Mouse (Mus musculus) heart, embryonic 14.5 days (tissue): ENCODE results near the gene Slc25a16. TPM values are rescaled to one million over a fixed set of nuclear protein-coding genes. Genes with fewer than 3 reads are reported as not detected.

Experiments
- ATAC-seq: fragments of 200-750 bp; cut with Nextera tagmentation; 2 replicates; pipeline ENCODE4 v1.8.0; 2017; ENCODE audit warnings: low read depth, moderate TSS enrichment; ENCODE audit not compliant: insufficient number of reproducible peaks, insufficient read depth, low FRiP score
- H3K27ac ChIP-seq, 2 experiments: fragments of 200-500 bp in 1 of 2; fragments of 300-500 bp in 1 of 2; sonication (generic) in 1 of 2; replicated peaks in 1 of 2; 2 replicates each; pipeline ENCODE4 v1.5.1; 2012 to 2014; ENCODE audit warnings: low read depth in 2 of 2, low read length in 2 of 2, control low read depth in 1 of 2, mild to moderate bottlenecking in 1 of 2, mixed read lengths in 1 of 2; ENCODE audit not compliant: control insufficient read depth in 1 of 2, insufficient read depth in 1 of 2
- H3K27me3 ChIP-seq: fragments of 300-500 bp; sonication (generic); 2 replicates; pipeline ENCODE4 v1.6.1; 2014; ENCODE audit warnings: mild to moderate bottlenecking, low read length, control low read depth; ENCODE audit not compliant: control insufficient read depth, insufficient read depth
- H3K36me3 ChIP-seq: fragments of 300-500 bp; sonication (generic); 2 replicates; pipeline ENCODE4 v1.6.1; 2014; ENCODE audit warnings: mild to moderate bottlenecking, control low read depth, low read length, mixed read lengths; ENCODE audit not compliant: control insufficient read depth, insufficient read depth
- H3K4me1 ChIP-seq, 2 experiments: fragments of 200-500 bp in 1 of 2; fragments of 300-500 bp in 1 of 2; sonication (generic) in 1 of 2; 2 replicates each; pipeline ENCODE4 v1.6.1; 2012 to 2014; ENCODE audit warnings: low read length in 2 of 2, control low read depth in 1 of 2, mixed read lengths in 1 of 2; ENCODE audit not compliant: control insufficient read depth in 2 of 2, insufficient read depth in 2 of 2
- H3K4me2 ChIP-seq: fragments of 300-500 bp; sonication (generic); 2 replicates; pipeline ENCODE4 v1.6.1; 2014; ENCODE audit warnings: mild to moderate bottlenecking, low read length
- H3K4me3 ChIP-seq, 2 experiments: fragments of 200-500 bp in 1 of 2; fragments of 300-500 bp in 1 of 2; sonication (generic) in 1 of 2; 2 replicates each; pipeline ENCODE4 v1.5.1; 2012 to 2014; ENCODE audit warnings: low read length in 2 of 2, mild to moderate bottlenecking in 2 of 2, control low read depth in 1 of 2, low read depth in 1 of 2, moderate library complexity in 1 of 2; ENCODE audit not compliant: control insufficient read depth in 1 of 2, insufficient read depth in 1 of 2
- H3K9ac ChIP-seq: fragments of 300-500 bp; sonication (generic); 2 replicates; pipeline ENCODE4 v1.6.1; 2014; ENCODE audit warnings: mild to moderate bottlenecking, low read length
- H3K9me3 ChIP-seq: fragments of 300-500 bp; sonication (generic); 2 replicates; pipeline ENCODE4 v1.6.1; 2016; ENCODE audit warnings: low read length, control low read depth; ENCODE audit not compliant: control insufficient read depth
- WGBS: fragments of 180-500 bp; shearing (Covaris S2); extraction: QIAGEN DNeasy Blood & Tissue Kit; methylation state at CpG from one replicate; pipeline ENCODE4 v1.1.7; 2014; 5-methylcytosine and 5-hydroxymethylcytosine counted together
- polyA plus RNA-seq: library from polyadenylated mRNA; unstranded; fragments of >200 nt; fragmentation: Nextera tagmentation; extraction: Ambion mirVana; gene quantifications from 2 replicates; pipeline ENCODE4 v1.2.1, GENCODE M21; 2014

Gene Slc25a16
- polyA plus RNA-seq, 1 experiment from 2014 or later, result 14.9 TPM

DNA sequence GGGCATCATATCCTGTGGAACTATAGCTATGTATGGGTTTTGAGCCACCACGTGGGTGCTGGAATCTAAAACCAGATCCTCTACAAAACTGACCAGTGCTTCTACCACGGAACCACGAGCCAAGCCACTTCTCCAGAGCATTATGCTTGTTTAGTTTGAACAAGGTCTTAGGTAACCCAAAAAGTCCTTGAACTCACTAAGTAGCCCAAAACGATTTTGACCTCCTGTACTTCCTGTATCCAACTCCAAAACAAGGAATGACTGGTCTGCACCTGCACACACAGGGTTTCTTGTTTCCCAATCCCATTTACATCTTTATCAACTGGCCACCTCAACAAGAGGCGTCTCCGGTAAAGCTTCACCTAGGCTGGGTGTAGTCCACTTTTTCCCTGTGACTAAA, 25.0 kb upstream of the Slc25a16 start:
- H3K4me3 ChIP-seq, result no peak overlapping the region
- 76% methylated on average over 6 of the region's 6 CpGs for WGBS
- no peaks in the 10 kb centered on the region for H3K9me3 ChIP-seq
- H3K27me3 ChIP-seq, result no peaks in the 10 kb centered on the region
- no peaks in the 10 kb centered on the region for H3K4me1 ChIP-seq
- no peak overlapping the region for H3K27ac ChIP-seq
- no peak overlapping the region for H3K4me2 ChIP-seq
- H3K9ac ChIP-seq, result no peak overlapping the region
- no peaks in the 10 kb centered on the region for H3K36me3 ChIP-seq
- no peak for ATAC-seq

DNA sequence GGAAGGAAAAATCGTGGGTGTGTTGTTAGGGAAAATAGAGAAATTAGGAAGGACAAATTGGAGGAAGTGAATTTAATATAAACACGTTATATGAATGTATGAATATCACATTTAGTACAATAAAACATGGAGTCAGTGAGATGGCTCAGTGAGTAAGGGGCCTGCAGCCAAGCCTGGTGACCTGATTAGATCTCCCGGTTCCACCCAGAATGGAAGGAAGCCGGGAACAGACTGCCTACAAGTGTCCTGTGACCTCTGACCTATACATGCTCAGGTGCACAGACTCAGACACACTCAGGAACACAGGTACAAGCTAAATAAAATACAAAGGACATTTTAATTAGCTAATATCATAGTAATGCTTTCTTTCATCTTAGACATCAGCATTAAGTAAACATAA, 24.4 kb upstream of the Slc25a16 start:
- no peaks in the 10 kb centered on the region for H3K27me3 ChIP-seq
- ATAC-seq, result no peak

DNA sequence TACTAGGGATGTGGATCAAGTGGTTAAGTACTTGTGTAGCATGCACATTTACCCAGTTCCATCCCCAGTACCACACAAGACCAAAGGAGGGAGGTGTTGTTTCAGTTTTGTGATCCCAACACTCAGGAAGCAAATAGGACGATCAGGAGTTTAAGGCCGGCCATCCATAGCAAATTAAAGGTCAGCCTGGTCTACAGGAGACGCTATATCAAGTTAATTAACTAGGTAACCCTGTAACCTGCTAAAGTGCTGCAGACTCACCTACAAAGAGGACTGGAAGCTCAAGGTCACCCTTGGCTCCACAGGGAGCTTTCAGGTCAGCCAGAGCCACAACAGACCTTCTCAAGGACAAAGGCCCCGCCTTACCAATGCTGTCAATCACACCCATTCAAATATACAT, 23.7 kb upstream of the Slc25a16 start:
- no peak for ATAC-seq
- H3K27me3 ChIP-seq, result no peaks in the 10 kb centered on the region
- no peak overlapping the region for H3K4me3 ChIP-seq
- H3K9ac ChIP-seq, result no peak overlapping the region
- H3K9me3 ChIP-seq, result no peaks in the 10 kb centered on the region
- no peaks in the 10 kb centered on the region for H3K4me1 ChIP-seq
- no peak overlapping the region for H3K4me2 ChIP-seq
- H3K27ac ChIP-seq, result no peak overlapping the region
- WGBS, result 54% methylated on average over 4 of the region's 4 CpGs
- no peaks in the 10 kb centered on the region for H3K36me3 ChIP-seq

More for the DNA sequence above, 24.4 kb upstream of the Slc25a16 start:
- Histone ChIP-seq H3K9me3 (no peaks in the 10 kb centered on the region), H3K36me3 (no peaks in the 10 kb centered on the region), H3K9ac (no peak overlapping the region), H3K27ac (no peak overlapping the region), H3K4me3 (no peak overlapping the region), H3K4me1 (no peaks in the 10 kb centered on the region), H3K4me2 (no peak overlapping the region)
- 59% methylated on average over 4 of the region's 4 CpGs for WGBS

DNA sequence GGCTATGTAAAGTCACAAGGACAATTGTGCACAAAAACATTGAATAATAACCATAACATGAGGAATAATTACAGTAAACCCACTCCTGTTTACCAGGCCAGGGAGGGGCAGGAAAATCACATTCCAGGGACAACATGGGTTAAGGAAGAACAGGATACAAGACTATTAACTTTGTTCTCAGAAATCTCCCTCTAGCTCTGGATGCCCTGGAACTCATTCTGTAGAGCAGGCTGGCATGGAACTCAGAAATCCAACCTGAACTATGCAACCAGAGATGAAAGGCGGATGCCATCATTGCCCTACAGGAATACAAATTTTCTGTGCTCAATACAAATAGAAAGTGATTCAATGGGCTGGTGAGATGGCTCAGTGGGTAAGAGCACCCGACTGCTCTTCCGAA, 23.0 kb upstream of the Slc25a16 start:
- 95% methylated on average over 3 of the region's 3 CpGs for WGBS
- ATAC-seq, result no peak
- no peak overlapping the region for H3K27ac ChIP-seq
- no peaks in the 10 kb centered on the region for H3K4me1 ChIP-seq
- no peak overlapping the region for H3K9ac ChIP-seq
- H3K36me3 ChIP-seq, result no peaks in the 10 kb centered on the region
- H3K4me3 ChIP-seq, result no peak overlapping the region
- no peak overlapping the region for H3K4me2 ChIP-seq
- no peaks in the 10 kb centered on the region for H3K9me3 ChIP-seq
- H3K27me3 ChIP-seq, result no peaks in the 10 kb centered on the region

DNA sequence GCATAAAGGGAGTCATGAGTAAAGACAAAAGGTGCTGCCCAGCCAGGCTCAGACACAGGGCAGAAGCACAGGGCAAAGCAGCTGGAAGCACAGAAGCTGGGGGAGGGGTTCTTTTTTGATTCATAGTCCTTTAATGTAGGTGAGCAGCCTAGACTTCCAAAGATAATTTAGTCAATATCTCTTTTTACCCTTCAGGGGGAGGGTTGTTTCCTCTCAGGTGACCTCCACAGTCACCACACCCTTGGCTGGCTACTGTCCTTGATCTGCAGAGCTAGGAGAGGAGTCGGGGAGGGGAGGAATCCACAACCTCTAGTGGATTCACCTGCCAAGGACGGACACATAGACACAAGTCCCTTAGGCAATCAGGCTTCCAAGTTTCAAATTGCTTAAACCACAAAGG, 22.4 kb upstream of the Slc25a16 start:
- no peak overlapping the region for H3K9ac ChIP-seq
- WGBS, result 81% methylated on average over 2 of the region's 2 CpGs
- H3K4me2 ChIP-seq, result no peak overlapping the region
- no peaks in the 10 kb centered on the region for H3K36me3 ChIP-seq
- no peaks in the 10 kb centered on the region for H3K4me1 ChIP-seq
- H3K27me3 ChIP-seq, result no peaks in the 10 kb centered on the region
- no peak overlapping the region for H3K4me3 ChIP-seq
- no peak overlapping the region for H3K27ac ChIP-seq
- no peaks in the 10 kb centered on the region for H3K9me3 ChIP-seq
- ATAC-seq, result no peak

DNA sequence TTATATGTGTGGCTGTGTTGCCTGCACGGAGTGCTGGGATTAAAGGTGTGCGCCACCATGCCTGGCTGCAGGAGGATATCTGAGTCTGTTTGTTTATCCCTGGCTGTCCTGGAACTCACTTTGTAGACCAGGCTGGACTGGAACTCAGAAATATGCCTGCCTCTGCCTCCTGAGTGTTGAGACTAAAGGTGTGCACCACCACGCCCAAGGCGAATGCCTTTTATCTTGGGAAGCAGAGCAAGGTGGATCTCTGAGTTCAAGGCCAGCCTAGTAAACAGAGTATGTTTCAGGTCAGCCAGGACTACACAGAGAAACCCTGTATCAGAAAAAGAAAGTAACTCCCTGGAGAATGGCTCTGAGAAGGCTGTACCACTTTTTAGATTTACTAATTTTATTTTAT, 20.3 kb upstream of the Slc25a16 start:
- 93% methylated on average over 4 of the region's 4 CpGs for WGBS
- ATAC-seq, result no peak
- Histone ChIP-seq H3K9me3 (no peaks in the 10 kb centered on the region), H3K4me3 (no peak overlapping the region), H3K36me3 (no peaks in the 10 kb centered on the region), H3K4me2 (no peak overlapping the region), H3K27me3 (no peaks in the 10 kb centered on the region), H3K27ac (no peak overlapping the region), H3K9ac (no peak overlapping the region), H3K4me1 (no peaks in the 10 kb centered on the region)

DNA sequence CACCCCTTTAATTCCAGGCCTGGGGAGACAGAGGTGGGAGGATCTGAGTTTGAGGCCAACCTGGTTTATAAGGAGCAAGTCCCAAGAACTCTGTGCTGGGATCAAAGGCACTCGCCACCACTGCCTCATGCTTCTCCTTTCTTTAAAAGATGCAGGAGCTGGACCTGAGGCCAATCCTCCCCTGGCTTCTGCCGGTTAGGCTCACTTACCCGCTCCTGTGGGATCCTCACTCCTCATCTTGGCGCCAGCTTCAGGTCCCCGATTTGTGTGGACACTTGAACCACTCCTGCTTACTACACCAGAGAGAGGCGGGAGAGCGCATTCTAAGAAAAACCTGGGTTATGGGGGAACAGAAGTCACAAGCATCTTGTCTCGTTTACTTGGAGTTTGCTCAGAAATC, 18.6 kb upstream of the Slc25a16 start:
- no peak for ATAC-seq
- Histone ChIP-seq H3K4me3 (no peak overlapping the region), H3K4me2 (no peak overlapping the region), H3K27ac (no peak overlapping the region), H3K9me3 (no peaks in the 10 kb centered on the region), H3K4me1 (no peaks in the 10 kb centered on the region), H3K9ac (no peak overlapping the region), H3K27me3 (no peaks in the 10 kb centered on the region), H3K36me3 (no peaks in the 10 kb centered on the region)
- WGBS, result 29% methylated on average over 8 of the region's 8 CpGs

DNA sequence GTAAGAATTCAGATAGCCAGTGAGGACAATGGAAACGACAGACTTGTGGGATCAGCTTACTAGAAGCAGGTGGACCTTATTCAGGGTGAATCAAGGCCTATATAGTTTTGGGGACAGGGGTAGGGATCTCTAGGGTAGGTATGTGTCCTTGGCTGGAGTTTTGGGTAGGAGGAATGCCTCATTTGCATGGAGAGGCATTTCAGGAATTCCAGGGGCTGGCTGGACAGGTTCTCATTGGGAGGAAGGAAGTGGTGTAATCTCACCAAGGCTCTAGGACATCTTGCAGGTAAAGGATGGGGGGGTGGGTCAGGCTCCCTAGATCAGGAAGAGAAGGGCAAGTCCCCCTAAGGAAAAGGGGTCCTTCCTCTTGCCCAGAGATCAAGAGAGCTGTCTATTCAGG, 17.6 kb upstream of the Slc25a16 start:
- 40% methylated on average over 1 of the region's 1 CpGs for WGBS
- Histone ChIP-seq H3K36me3 (no peaks in the 10 kb centered on the region), H3K27me3 (no peaks in the 10 kb centered on the region), H3K9me3 (no peaks in the 10 kb centered on the region), H3K4me3 (no peak overlapping the region), H3K27ac (no peak overlapping the region), H3K9ac (no peak overlapping the region), H3K4me2 (no peak overlapping the region), H3K4me1 (no peaks in the 10 kb centered on the region)
- no peak for ATAC-seq
